Mouse (Mus musculus): ENCODE measurements around the gene Ifna11. TPM values are rescaled to one million over a fixed set of nuclear protein-coding genes. Genes with fewer than 3 reads are reported as not detected.
"Not testable (repeated sequence)": the region's sequence is repeated elsewhere in the genome, so short reads cannot be mapped to it uniquely, and the experiment has no call there.

Ifna11 gene
- not detected in 2 replicates for polyA plus RNA-seq (2016; fragmentation: Nextera tagmentation; extraction: Ambion mirVana)

DNA sequence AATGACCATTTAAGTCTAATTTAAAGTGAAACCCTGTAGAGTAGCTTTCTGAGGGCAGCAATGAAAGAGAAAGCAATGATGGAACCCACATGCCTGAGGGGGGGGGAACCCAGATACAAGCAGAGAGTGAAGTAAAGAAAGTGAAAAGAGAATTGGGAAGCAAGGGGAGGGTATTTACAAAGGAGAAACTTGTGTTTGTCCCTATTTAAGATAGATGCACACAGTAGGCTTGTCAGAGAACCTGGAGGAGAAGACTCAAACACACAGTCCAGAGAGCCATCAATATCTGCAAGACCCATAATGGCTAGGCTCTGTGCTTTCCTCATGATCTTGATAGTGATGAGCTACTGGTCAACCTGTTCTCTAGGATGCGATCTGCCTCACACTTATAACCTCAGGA lies at the start of gene Ifna11:
Gene Ifna11 (plus strand): TSS at position 301 of the 400 bp plus-strand sequence.
- H3K36me3 ChIP-seq (replicated peaks), result no peaks in the 10 kb centered on the region
- WGBS, result 85% methylated on average over 1 of the region's 1 CpGs
- no peak for DNase-seq (ENCODE audit: extremely low spot score, low spot score)
- no peaks in the 10 kb centered on the region for H3K27me3 ChIP-seq (ENCODE audit: poor library complexity, severe bottlenecking)
- H3K9me3 ChIP-seq, result no peaks in the 10 kb centered on the region
- no peak within 1 kb of the TSS for H3K27ac ChIP-seq
- H3K4me1 ChIP-seq, result no peaks in the 10 kb centered on the region
- H3K4me3 ChIP-seq, result no peak within 1 kb of the TSS

DNA sequence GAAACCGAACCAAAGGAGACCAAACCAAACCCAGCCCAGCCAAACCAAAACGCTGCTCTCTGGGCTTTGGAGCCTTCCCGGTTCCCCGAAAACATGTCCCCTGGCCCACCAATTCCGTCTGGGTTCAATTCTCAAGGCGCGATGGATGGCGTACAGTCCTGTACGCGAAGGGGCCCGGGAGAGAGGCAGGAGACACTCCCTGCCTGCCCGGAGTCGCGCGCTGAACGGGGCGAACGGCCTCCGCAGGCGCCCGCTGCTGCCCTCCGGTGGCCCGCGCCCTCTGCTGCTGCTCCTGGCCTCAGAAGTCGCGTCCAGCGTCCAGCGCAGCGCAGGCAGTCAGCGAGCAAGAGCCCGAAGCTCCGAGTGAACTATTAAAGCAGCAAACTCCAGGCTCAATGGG lies 46.2 kb upstream of the Ifna11 start, which contains the start of gene Gm13290:
Gene Gm13290 (plus strand): TSS at position 301 of the 400 bp plus-strand sequence.
- not testable (repeated sequence) for H3K27ac ChIP-seq; DNase-seq (ENCODE audit: extremely low spot score, low spot score); H3K9me3 ChIP-seq; H3K36me3 ChIP-seq (replicated peaks); H3K4me3 ChIP-seq; H3K27me3 ChIP-seq (ENCODE audit: poor library complexity, severe bottlenecking); H3K4me1 ChIP-seq
- no CpG with 5 or more reads among the region's 32 CpGs for WGBS

DNA sequence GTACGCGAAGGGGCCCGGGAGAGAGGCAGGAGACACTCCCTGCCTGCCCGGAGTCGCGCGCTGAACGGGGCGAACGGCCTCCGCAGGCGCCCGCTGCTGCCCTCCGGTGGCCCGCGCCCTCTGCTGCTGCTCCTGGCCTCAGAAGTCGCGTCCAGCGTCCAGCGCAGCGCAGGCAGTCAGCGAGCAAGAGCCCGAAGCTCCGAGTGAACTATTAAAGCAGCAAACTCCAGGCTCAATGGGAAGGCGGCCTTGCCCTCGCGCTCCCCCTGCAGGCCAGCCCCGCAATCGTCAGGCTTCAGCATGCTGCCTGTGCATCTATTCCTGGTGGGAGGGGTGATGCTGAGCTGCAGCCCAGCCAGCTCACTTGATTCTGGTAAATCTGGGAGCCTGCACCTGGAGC lies 43.1 kb upstream of the Ifna11 start, which contains the start of gene Gm13289:
Gene Gm13289 (plus strand): TSS at position 301 of the 400 bp plus-strand sequence.
- H3K9me3 ChIP-seq; DNase-seq (ENCODE audit: extremely low spot score, low spot score); H3K27me3 ChIP-seq (ENCODE audit: poor library complexity, severe bottlenecking); H3K4me1 ChIP-seq; H3K36me3 ChIP-seq (replicated peaks); H3K4me3 ChIP-seq; H3K27ac ChIP-seq: not testable (repeated sequence)
- no CpG with 5 or more reads among the region's 29 CpGs for WGBS

DNA sequence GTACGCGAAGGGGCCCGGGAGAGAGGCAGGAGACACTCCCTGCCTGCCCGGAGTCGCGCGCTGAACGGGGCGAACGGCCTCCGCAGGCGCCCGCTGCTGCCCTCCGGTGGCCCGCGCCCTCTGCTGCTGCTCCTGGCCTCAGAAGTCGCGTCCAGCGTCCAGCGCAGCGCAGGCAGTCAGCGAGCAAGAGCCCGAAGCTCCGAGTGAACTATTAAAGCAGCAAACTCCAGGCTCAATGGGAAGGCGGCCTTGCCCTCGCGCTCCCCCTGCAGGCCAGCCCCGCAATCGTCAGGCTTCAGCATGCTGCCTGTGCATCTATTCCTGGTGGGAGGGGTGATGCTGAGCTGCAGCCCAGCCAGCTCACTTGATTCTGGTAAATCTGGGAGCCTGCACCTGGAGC lies 40.2 kb upstream of the Ifna11 start, which contains the start of gene Gm13272:
Gene Gm13272 (plus strand): TSS at position 301 of the 400 bp plus-strand sequence.
- not testable (repeated sequence) for H3K4me1 ChIP-seq; H3K9me3 ChIP-seq; H3K36me3 ChIP-seq (replicated peaks); DNase-seq (ENCODE audit: extremely low spot score, low spot score); H3K4me3 ChIP-seq; H3K27me3 ChIP-seq (ENCODE audit: poor library complexity, severe bottlenecking); H3K27ac ChIP-seq
- WGBS, result no CpG with 5 or more reads among the region's 29 CpGs

DNA sequence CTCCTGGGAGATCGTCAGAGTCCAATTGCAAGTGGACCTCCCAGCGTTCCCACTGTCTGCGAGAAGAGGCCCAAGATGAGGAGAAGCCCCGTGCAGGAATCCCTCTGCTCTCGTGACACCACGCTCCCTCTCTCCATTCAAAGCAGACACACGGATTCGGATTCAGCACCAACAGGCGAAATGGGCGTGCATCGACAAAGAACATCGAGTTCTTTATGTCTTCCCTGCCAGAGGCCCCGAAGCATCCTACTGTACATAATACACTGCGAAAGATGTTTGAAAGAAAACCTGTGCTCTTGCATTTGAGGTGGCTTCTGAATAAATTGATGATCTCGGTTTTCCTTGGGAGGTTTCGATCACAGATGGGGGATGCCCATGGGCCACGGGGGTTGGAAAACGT lies 39.4 kb upstream of the Ifna11 start:
- H3K9me3 ChIP-seq; H3K36me3 ChIP-seq (replicated peaks); H3K27ac ChIP-seq; H3K4me3 ChIP-seq; H3K4me1 ChIP-seq; H3K27me3 ChIP-seq (ENCODE audit: poor library complexity, severe bottlenecking); DNase-seq (ENCODE audit: extremely low spot score, low spot score): not testable (repeated sequence)
- WGBS, result 43% methylated on average over 16 of the region's 18 CpGs

DNA sequence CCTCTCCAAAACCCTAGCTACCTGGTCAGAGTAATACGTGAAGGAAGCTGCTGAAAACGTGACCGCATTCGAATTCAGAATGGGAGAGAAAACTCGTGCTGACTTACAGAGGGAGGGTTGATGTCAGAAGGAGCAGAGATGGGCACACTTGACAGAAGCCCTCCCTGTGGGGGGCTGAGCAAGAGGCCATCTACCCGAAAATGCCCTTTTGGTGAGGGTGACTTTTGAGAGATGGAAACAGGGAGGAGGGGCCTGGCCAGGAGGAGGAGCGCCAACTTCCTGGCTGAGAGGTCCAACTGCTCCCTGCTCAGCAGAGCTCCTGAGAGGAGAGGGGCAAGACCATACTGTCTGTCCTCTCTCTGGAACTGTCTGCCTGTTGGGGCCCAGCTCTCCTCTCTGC lies 37.9 kb upstream of the Ifna11 start, which contains the start of gene Ifnz:
Gene Ifnz (plus strand): TSS at position 301 of the 400 bp plus-strand sequence.
- H3K9me3 ChIP-seq; H3K4me1 ChIP-seq; H3K27ac ChIP-seq; DNase-seq (ENCODE audit: extremely low spot score, low spot score); H3K27me3 ChIP-seq (ENCODE audit: poor library complexity, severe bottlenecking); H3K36me3 ChIP-seq (replicated peaks): not testable (repeated sequence)
- peak within 1 kb of the TSS; percentile 33; the same call in 1 of the 2 replicates for H3K4me3 ChIP-seq
- 17% methylated on average over 5 of the region's 7 CpGs for WGBS

DNA sequence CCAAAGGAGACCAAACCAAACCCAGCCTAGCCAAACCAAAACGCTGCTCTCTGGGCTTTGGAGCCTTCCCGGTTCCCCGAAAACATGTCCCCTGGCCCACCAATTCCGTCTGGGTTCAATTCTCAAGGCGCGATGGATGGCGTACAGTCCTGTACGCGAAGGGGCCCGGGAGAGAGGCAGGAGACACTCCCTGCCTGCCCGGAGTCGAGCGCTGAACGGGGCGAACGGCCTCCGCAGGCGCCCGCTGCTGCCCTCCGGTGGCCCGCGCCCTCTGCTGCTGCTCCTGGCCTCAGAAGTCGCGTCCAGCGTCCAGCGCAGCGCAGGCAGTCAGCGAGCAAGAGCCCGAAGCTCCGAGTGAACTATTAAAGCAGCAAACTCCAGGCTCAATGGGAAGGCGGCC lies 37.4 kb upstream of the Ifna11 start:
- H3K27ac ChIP-seq; DNase-seq (ENCODE audit: extremely low spot score, low spot score); H3K4me1 ChIP-seq; H3K27me3 ChIP-seq (ENCODE audit: poor library complexity, severe bottlenecking); H3K36me3 ChIP-seq (replicated peaks); H3K9me3 ChIP-seq: not testable (repeated sequence)
- H3K4me3 ChIP-seq, result peak overlapping the region; percentile 33; the same call in 1 of the 2 replicates
- WGBS, result 0% methylated on average over 4 of the region's 31 CpGs

DNA sequence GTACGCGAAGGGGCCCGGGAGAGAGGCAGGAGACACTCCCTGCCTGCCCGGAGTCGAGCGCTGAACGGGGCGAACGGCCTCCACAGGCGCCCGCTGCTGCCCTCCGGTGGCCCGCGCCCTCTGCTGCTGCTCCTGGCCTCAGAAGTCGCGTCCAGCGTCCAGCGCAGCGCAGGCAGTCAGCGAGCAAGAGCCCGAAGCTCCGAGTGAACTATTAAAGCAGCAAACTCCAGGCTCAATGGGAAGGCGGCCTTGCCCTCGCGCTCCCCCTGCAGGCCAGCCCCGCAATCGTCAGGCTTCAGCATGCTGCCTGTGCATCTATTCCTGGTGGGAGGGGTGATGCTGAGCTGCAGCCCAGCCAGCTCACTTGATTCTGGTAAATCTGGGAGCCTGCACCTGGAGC lies 34.4 kb upstream of the Ifna11 start, which contains the start of gene Gm13276:
Gene Gm13276 (plus strand): TSS at position 301 of the 400 bp plus-strand sequence.
- not testable (repeated sequence) for H3K4me1 ChIP-seq; H3K27ac ChIP-seq; H3K4me3 ChIP-seq; H3K27me3 ChIP-seq (ENCODE audit: poor library complexity, severe bottlenecking); DNase-seq (ENCODE audit: extremely low spot score, low spot score); H3K9me3 ChIP-seq; H3K36me3 ChIP-seq (replicated peaks)
- no CpG with 5 or more reads among the region's 27 CpGs for WGBS

DNA sequence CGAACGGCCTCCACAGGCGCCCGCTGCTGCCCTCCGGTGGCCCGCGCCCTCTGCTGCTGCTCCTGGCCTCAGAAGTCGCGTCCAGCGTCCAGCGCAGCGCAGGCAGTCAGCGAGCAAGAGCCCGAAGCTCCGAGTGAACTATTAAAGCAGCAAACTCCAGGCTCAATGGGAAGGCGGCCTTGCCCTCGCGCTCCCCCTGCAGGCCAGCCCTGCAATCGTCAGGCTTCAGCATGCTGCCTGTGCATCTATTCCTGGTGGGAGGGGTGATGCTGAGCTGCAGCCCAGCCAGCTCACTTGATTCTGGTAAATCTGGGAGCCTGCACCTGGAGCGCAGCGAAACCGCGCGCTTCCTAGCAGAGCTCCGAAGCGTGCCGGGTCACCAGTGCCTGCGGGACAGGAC lies 31.4 kb upstream of the Ifna11 start, which contains the start of gene Gm13277:
Gene Gm13277 (plus strand): TSS at position 231 of the 400 bp plus-strand sequence.
- H3K36me3 ChIP-seq (replicated peaks), result not testable (repeated sequence)
- WGBS, result 3% methylated on average over 4 of the region's 28 CpGs

DNA sequence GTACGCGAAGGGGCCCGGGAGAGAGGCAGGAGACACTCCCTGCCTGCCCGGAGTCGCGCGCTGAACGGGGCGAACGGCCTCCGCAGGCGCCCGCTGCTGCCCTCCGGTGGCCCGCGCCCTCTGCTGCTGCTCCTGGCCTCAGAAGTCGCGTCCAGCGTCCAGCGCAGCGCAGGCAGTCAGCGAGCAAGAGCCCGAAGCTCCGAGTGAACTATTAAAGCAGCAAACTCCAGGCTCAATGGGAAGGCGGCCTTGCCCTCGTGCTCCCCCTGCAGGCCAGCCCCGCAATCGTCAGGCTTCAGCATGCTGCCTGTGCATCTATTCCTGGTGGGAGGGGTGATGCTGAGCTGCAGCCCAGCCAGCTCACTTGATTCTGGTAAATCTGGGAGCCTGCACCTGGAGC lies 28.5 kb upstream of the Ifna11 start, which contains the start of gene Gm13278:
Gene Gm13278 (plus strand): TSS at position 301 of the 400 bp plus-strand sequence.
- not testable (repeated sequence) for H3K4me1 ChIP-seq; H3K27ac ChIP-seq; H3K4me3 ChIP-seq; DNase-seq (ENCODE audit: extremely low spot score, low spot score); H3K9me3 ChIP-seq; H3K27me3 ChIP-seq (ENCODE audit: poor library complexity, severe bottlenecking); H3K36me3 ChIP-seq (replicated peaks)
- WGBS, result no CpG with 5 or more reads among the region's 28 CpGs

More for the DNA sequence above, 31.4 kb upstream of the Ifna11 start, which contains the start of gene Gm13277:
- not testable (repeated sequence) for H3K9me3 ChIP-seq; H3K27me3 ChIP-seq (ENCODE audit: poor library complexity, severe bottlenecking); DNase-seq (ENCODE audit: extremely low spot score, low spot score); H3K4me3 ChIP-seq; H3K27ac ChIP-seq; H3K4me1 ChIP-seq

DNA sequence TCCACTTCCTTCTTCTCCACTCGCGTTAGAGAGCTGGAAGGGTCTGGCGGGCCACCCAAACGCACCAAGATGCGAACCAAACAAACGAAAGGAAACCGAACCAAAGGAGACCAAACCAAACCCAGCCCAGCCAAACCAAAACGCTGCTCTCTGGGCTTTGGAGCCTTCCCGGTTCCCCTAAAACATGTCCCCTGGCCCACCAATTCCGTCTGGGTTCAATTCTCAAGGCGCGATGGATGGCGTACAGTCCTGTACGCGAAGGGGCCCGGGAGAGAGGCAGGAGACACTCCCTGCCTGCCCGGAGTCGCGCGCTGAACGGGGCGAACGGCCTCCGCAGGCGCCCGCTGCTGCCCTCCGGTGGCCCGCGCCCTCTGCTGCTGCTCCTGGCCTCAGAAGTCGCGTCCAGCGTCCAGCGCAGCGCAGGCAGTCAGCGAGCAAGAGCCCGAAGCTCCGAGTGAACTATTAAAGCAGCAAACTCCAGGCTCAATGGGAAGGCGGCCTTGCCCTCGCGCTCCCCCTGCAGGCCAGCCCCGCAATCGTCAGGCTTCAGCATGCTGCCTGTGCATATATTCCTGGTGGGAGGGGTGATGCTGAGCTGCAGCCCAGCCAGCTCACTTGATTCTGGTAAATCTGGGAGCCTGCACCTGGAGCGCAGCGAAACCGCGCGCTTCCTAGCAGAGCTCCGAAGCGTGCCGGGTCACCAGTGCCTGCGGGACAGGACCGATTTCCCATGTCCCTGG lies 25.7 kb upstream of the Ifna11 start, which contains the start of gene Gm13275:
Gene Gm13275 (plus strand): TSS at position 552 of the 740 bp plus-strand sequence.
- H3K27ac ChIP-seq; H3K36me3 ChIP-seq (replicated peaks); H3K4me3 ChIP-seq; H3K4me1 ChIP-seq; DNase-seq (ENCODE audit: extremely low spot score, low spot score); H3K9me3 ChIP-seq; H3K27me3 ChIP-seq (ENCODE audit: poor library complexity, severe bottlenecking): not testable (repeated sequence)
- 0% methylated on average over 17 of the region's 52 CpGs for WGBS

DNA sequence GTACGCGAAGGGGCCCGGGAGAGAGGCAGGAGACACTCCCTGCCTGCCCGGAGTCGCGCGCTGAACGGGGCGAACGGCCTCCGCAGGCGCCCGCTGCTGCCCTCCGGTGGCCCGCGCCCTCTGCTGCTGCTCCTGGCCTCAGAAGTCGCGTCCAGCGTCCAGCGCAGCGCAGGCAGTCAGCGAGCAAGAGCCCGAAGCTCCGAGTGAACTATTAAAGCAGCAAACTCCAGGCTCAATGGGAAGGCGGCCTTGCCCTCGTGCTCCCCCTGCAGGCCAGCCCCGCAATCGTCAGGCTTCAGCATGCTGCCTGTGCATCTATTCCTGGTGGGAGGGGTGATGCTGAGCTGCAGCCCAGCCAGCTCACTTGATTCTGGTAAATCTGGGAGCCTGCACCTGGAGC lies 22.7 kb upstream of the Ifna11 start, which contains the start of gene Gm13279:
Gene Gm13279 (plus strand): TSS at position 301 of the 400 bp plus-strand sequence.
- not testable (repeated sequence) for H3K27ac ChIP-seq; DNase-seq (ENCODE audit: extremely low spot score, low spot score); H3K4me3 ChIP-seq; H3K36me3 ChIP-seq (replicated peaks); H3K9me3 ChIP-seq; H3K4me1 ChIP-seq; H3K27me3 ChIP-seq (ENCODE audit: poor library complexity, severe bottlenecking)
- WGBS, result no CpG with 5 or more reads among the region's 28 CpGs

DNA sequence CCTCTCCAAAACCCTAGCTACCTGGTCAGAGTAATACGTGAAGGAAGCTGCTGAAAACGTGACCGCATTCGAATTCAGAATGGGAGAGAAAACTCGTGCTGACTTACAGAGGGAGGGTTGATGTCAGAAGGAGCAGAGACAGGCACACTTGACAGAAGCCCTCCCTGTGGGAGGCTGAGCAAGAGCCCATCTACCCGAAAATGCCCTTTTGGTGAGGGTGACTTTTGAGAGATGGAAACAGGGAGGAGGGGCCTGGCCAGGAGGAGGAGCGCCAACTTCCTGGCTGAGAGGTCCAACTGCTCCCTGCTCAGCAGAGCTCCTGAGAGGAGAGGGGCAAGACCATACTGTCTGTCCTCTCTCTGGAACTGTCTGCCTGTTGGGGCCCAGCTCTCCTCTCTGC lies 20.4 kb upstream of the Ifna11 start, which contains the start of gene Gm13285:
Gene Gm13285 (plus strand): TSS at position 301 of the 400 bp plus-strand sequence.
- not testable (repeated sequence) for H3K36me3 ChIP-seq (replicated peaks); H3K9me3 ChIP-seq; H3K27me3 ChIP-seq (ENCODE audit: poor library complexity, severe bottlenecking); H3K4me3 ChIP-seq; H3K4me1 ChIP-seq; H3K27ac ChIP-seq; DNase-seq (ENCODE audit: extremely low spot score, low spot score)
- 14% methylated on average over 6 of the region's 7 CpGs for WGBS

Data from forebrain, embryonic 10.5 days (tissue).